In the genomic region with DNA sequence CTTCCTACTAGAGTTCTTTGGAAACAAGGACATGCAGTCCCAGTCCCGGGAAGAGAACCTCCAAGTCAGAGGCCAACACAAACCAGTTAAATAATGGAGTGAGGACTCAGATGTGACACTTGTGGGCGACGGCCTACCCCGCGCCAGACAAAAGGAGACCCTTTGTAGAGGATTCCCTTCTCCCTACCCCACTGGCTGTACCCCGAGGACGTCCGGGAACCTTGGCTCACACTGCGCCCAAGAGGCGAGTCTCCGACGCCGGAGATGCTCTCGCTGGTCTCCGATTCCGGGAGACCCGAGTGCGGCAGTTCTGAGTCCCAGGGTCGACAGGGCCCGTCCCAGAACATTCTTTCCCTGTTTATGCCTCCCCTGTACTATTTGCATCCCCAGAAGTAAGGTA, we compare ENCODE assay signal across 7 mouse cellular contexts. TPM values are rescaled to one million over a fixed set of nuclear protein-coding genes. Genes with fewer than 3 reads are reported as not detected.
A peak's percentile ranks its signal among the peaks of the same experiment; 100 is the strongest.
DNase-seq lines count a peak whose midpoint lies in the region; ATAC-seq and TF ChIP-seq lines count a peak whose summit lies in the region.

No protein-coding gene starts in this region.

- H3K36me3 ChIP-seq in CH12.LX (replicated peaks in 1 of 2; ENCODE audit: control insufficient read depth in 1 of 2, insufficient read depth in 1 of 2, low read length in 1 of 2), result no peaks in the 10 kb centered on the region
- H3K36me3 ChIP-seq in heart, embryonic 14.5 days (ENCODE audit: control insufficient read depth, insufficient read depth, low read length), result no peaks in the 10 kb centered on the region
- no peaks in the 10 kb centered on the region for H3K36me3 ChIP-seq in kidney, postnatal 0 days (ENCODE audit: insufficient read depth, low read length)

- H3K4me2 ChIP-seq in CH12.LX (ENCODE audit: insufficient read depth, low read depth, poor library complexity, severe bottlenecking), result peak overlapping the region; percentile 59
- H3K4me2 ChIP-seq in heart, embryonic 14.5 days (ENCODE audit: low read length), result peak overlapping the region; percentile 97
- H3K4me2 ChIP-seq in kidney, postnatal 0 days (ENCODE audit: low read length), result peak overlapping the region; percentile 77

- no peak for TF ChIP-seq CTCF in CH12.LX (conservative IDR thresholded peaks at IDR 0.05 in 1 of 2, IDR thresholded peaks at IDR 0.05 in 1 of 2; ENCODE audit: low read depth in 2 of 2, low read length in 2 of 2)
- no peak for TF ChIP-seq CTCF in kidney, postnatal 0 days (IDR thresholded peaks at IDR 0.05; ENCODE audit: low read depth)

- H3K9ac ChIP-seq in CH12.LX (ENCODE audit: insufficient read depth, low read depth), result no peak overlapping the region
- peak overlapping the region; percentile 80 for H3K9ac ChIP-seq in heart, embryonic 14.5 days (ENCODE audit: low read length)
- peak overlapping the region; percentile 67 for H3K9ac ChIP-seq in kidney, postnatal 0 days (ENCODE audit: low read depth, low read length)

- no peaks in the 10 kb centered on the region for H3K79me2 ChIP-seq in CH12.LX (replicated peaks; ENCODE audit: control insufficient read depth, extremely low read depth, insufficient read depth, poor library complexity, severe bottlenecking)

- peaks cover 0 to 23% of the 10 kb centered on the region in 2 experiments; a peak in 2 of 4 replicates for H3K4me1 ChIP-seq in CH12.LX (ENCODE audit: control insufficient read depth in 1 of 2, insufficient read depth in 2 of 2)
- H3K4me1 ChIP-seq in heart, embryonic 14.5 days (ENCODE audit: control insufficient read depth in 2 of 2, insufficient read depth in 2 of 2, low read length in 2 of 2), result peaks cover 9 to 13% of the 10 kb centered on the region in 2 experiments
- peaks cover 3% of the 10 kb centered on the region; the same call in 1 of the 2 replicates for H3K4me1 ChIP-seq in kidney, postnatal 0 days (replicated peaks; ENCODE audit: insufficient read depth, low read length)

- no peak for ATAC-seq in heart, embryonic 14.5 days (ENCODE audit: insufficient number of reproducible peaks, insufficient read depth, low FRiP score, low read depth)
- ATAC-seq in kidney, postnatal 0 days (replicated peaks; ENCODE audit: low FRiP score, low read depth), result 0 out of 2 replicates have a peak, but pooled peaks have one; percentile 11

- H3K4me3 ChIP-seq in CH12.LX (replicated peaks in 1 of 3; ENCODE audit: low read depth in 2 of 3, low read length in 2 of 3, poor library complexity in 1 of 3), result peak overlapping the region in 2 of 3 experiments; percentile 26 to 51
- peak overlapping the region; percentile 54 to 67 for H3K4me3 ChIP-seq in heart, embryonic 14.5 days (ENCODE audit: control insufficient read depth in 1 of 2, insufficient read depth in 1 of 2, low read depth in 1 of 2, low read length in 2 of 2)
- peak overlapping the region; percentile 59 for H3K4me3 ChIP-seq in kidney, postnatal 0 days (replicated peaks; ENCODE audit: low read depth, low read length)

- peak; percentile 19 for DNase-seq in CD4-positive helper T cell, adult 2 months (ENCODE audit: low read depth, low spot score)
- DNase-seq in CH12.LX (ENCODE audit: extremely low read depth), result no peak
- DNase-seq in embryo, embryonic 9.5 days (ENCODE audit: extremely low spot score), result peak; percentile 65
- DNase-seq in kidney, postnatal 0 days (ENCODE audit: low spot score), result peak; percentile 40
- peak; percentile 19 for DNase-seq in lung, postnatal 36 days
- peak; percentile 4 to 19 for DNase-seq in spleen, postnatal 36 days (ENCODE audit: low spot score in 2 of 2)

- H3K9me3 ChIP-seq in CH12.LX (replicated peaks; ENCODE audit: low read length), result no peaks in the 10 kb centered on the region
- no peaks in the 10 kb centered on the region for H3K9me3 ChIP-seq in heart, embryonic 14.5 days (ENCODE audit: control insufficient read depth, low read length)
- no peaks in the 10 kb centered on the region for H3K9me3 ChIP-seq in kidney, postnatal 0 days (replicated peaks; ENCODE audit: low read length)

- no peak overlapping the region for H3K27ac ChIP-seq in CH12.LX (ENCODE audit: insufficient read depth, low read depth)
- H3K27ac ChIP-seq in heart, embryonic 14.5 days (replicated peaks in 1 of 2; ENCODE audit: control insufficient read depth in 1 of 2, insufficient read depth in 1 of 2, low read depth in 2 of 2, low read length in 2 of 2), result peak overlapping the region; percentile 54 to 63; a peak in 3 of 4 replicates
- peak overlapping the region; percentile 79 for H3K27ac ChIP-seq in kidney, postnatal 0 days

- 2% methylated on average over 20 of the region's 20 CpGs for WGBS in heart, embryonic 14.5 days
- under 1% methylated on average over 20 of the region's 20 CpGs for WGBS in kidney, postnatal 0 days

- dilution Hi-C loops in CH12.LX (cut with MboI; ENCODE audit: extremely low pct_ligation_motif_present, extremely low pct_unique_long_range_greater_than_20kb, low sequenced_read_pairs), result no loop called here

- in situ Hi-C loops in CH12.LX (cut with MboI; ENCODE audit: low pct_ligation_motif_present, low pct_unique_long_range_greater_than_20kb, low sequenced_read_pairs), result no loop called here

- no peak for TF ChIP-seq POLR2A in CH12.LX (IDR thresholded peaks at IDR 0.05; ENCODE audit: low read depth, low read length)

- no peak for TF ChIP-seq RAD21 in CH12.LX (IDR thresholded peaks at IDR 0.05; ENCODE audit: low read depth, low read length)

- peaks cover 20% of the 10 kb centered on the region for H3K27me3 ChIP-seq in CH12.LX (replicated peaks)
- H3K27me3 ChIP-seq in heart, embryonic 14.5 days (ENCODE audit: control insufficient read depth, insufficient read depth, low read length), result no peaks in the 10 kb centered on the region
- no peaks in the 10 kb centered on the region for H3K27me3 ChIP-seq in kidney, postnatal 0 days (ENCODE audit: insufficient read depth, low read length)

- no peak for TF ChIP-seq EP300 in CH12.LX (IDR thresholded peaks at IDR 0.05; ENCODE audit: low read length)

TF ChIP-seq in CH12.LX, 34 proteins besides CTCF, POLR2A, EP300 and RAD21:
- no peak for TF ChIP-seq NELFE (IDR thresholded peaks at IDR 0.05; ENCODE audit: low read depth, low read length)
- TF ChIP-seq RCOR1 (conservative IDR thresholded peaks at IDR 0.05; ENCODE audit: low read depth, low read length), result no peak
- TF ChIP-seq SMC3 (IDR thresholded peaks at IDR 0.05; ENCODE audit: low read depth, low read length), result no peak
- TF ChIP-seq USF2 (conservative IDR thresholded peaks at IDR 0.05; ENCODE audit: low read depth, low read length), result no peak

RNA-seq across cellular contexts. Expression of gene Abca1, which starts 0.5 kb away (rescaled TPM):
- total RNA-seq in CH12.LX (2012; rRNA removed) (0.08 and 0.13 TPM in 2 replicates), CH12.LX (2014; rRNA removed) (0.35 and 0.46 TPM in 2 replicates)
- 0.46 and 0.55 TPM in 2 replicates for polyA plus RNA-seq in CH12.LX (2012; ENCODE audit: insufficient read length, low read depth)
- polyA plus RNA-seq in heart, embryonic 14.5 days (2014; fragmentation: Nextera tagmentation; extraction: Ambion mirVana), result 7.8 and 8.1 TPM in 2 replicates
- polyA plus RNA-seq in kidney, postnatal 0 days (2015; fragmentation: Nextera tagmentation; extraction: Ambion mirVana), result 3.7 and 4.7 TPM in 2 replicates
